Mouse (Mus musculus) adrenal gland, postnatal 36 days (tissue): ENCODE measurements around the gene Hnrnpl. TPM values are rescaled to one million over a fixed set of nuclear protein-coding genes. Genes with fewer than 3 reads are reported as not detected.

Source experiments
- DNase-seq, 2 experiments: peaks; one replicate each; pipeline ENCODE4 v3.0.0; 2021; ENCODE audit warnings: mixed read lengths in 1 of 2
- total RNA-seq, 2 experiments: library from RNA; stranded (reverse); gene quantifications; 2 replicates each; pipeline ENCODE4 v1.2.3; 2021

The Hnrnpl gene
- total RNA-seq, 2 experiments from 2014 or later = 415 to 420 TPM

DNA sequence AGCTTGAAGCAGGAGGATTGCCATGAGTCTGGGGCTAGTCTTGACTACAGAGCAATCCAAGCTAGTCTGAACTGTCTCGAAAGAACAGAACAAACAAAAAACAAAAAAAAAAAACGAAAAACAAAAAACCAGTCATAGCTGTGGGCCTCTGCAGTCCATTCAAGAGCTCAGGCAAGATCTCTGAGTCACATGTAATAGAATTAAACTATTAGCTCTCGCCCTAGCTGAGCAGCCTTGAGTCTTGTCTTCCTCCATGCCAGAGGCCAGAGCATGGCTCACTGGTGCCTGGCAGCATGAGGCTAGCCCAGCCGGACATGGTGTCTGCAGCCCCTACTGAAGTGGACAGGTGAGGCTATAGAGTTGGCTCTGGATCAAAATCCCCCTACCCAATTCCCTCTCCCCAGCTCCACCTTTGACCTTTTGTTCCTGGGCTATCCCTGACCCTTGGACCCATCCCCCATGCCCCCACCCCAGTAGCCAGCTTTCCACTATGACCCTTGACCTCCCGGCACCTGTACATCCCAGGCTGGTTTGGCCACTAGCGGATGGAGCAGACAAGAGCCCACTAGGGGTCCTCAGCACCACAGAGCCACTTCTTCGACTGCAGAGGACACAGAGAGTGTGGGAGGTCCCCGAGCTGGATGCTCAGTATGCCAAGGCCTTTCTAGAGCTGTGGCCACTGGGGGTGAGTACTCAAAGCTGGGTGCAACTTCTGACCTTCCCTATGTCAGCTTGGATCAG, 18.1 kb upstream of the Hnrnpl start:
- peak in 1 of 2 experiments; percentile 29 for DNase-seq

DNA sequence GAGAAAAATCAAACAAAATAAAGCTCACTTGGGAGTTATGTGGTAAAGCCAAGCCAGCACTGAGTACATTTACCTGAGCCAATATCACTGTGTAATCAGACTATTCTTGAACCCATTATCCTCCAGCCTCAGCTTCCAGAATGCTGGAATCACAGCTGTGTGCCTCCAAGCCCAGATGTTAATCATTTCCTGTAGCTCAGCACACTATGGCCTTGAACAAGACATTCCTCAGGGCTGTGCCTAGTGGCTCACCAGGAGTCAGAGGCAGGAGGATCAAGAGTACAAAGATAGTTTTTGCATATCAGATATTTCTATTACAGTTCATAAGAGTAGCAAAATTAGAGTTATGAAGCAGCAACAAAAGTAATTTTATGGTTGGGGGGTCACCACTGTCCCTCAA, 16.6 kb upstream of the Hnrnpl start:
- no peak for DNase-seq

DNA sequence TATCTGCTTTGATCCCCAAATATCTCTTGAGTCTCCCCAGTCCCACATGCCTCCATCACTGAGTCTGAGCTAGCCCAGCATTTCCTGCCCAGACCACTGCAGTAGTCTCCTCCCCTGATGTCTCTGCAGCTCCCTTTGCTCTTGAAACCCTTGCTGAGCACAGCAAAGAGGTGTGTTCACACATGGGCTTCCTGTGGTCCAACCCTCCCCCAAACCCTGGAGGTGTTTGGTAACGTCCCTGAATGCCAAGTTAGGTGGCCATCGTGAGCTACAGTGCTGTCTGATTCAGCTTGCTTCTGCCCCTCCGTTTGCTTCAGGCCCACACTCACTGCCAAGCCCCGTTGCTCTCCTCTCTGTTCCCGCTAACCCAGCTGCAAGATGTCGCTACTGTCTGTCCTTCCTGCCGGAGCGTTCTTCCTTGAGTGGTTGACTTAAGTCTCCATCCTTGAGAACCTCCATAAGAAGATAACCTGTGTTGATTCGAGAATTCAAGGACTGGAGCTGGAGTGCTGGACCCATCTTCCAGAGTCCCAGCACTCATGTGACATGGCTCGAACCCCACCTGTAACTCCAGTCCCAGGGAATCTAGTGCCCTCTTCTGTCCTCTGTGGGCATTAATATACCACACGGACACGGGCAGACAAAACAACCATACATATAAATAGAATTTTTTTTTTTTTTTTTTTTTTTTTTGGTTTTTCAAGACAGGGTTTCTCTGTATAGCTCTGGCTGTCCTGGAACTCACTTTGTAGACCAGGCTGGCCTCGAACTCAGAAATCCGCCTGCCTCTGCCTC, 15.8 kb upstream of the Hnrnpl start:
- DNase-seq = no peak

DNA sequence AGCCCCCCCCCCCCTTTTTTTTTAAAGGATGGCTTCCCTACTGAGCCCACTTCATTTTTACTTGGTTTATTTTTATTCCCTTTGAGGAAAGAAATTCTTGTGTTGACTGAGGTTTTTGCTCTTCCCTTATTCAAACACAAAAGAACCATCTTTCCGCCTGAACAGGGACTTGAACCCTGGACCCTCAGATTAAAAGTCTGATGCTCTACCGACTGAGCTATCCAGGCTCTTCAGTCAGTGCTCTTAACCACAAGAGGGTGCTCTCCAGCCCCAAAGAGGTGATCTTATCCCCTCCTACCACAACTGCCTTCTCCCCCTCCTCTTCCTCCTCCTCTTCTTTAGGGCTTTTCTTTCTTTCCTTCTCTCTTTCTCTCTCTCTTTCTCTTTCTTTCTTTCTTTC, 14.5 kb upstream of the Hnrnpl start:
- peak in 1 of 2 experiments; percentile 61 for DNase-seq

DNA sequence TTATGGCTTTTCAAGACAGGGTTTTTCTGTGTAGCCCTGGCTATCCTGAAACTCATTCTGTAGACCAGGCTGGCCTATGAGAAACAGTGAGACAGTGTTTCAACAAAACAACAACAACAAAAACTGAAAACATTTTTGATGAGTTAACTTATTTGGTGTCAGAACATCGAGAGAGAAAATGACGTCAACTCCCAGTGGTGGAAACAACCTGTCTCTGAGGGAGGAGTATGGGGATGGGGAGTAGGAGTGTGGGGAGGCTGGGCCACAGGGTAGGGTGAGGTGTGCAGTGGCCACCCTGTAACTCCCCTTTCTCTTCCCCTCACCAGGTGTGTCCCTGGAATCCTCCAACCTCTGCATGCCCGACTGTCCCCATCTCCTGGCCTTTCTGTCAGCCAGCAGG, 13.8 kb upstream of the Hnrnpl start:
- no peak for DNase-seq

DNA sequence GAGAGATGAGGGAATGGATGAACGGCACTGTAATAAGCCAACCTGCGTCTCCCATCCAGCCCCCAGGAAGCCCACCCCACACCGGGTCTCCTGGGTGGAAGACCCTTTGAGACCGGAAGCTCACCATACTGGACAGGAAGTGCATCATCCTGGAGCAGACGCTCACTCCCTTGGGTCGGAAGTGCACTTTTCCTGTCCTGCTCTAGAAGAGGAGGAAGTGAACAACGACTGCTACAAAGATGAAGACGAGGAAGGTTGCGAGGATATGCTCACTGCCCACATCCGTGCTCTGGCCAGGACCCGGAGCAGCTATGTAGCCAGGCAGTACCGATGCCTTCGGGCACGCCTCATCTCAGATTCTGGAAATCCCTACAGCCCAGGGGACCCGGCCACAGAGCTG, 12.5 kb upstream of the Hnrnpl start:
- no peak for DNase-seq

DNA sequence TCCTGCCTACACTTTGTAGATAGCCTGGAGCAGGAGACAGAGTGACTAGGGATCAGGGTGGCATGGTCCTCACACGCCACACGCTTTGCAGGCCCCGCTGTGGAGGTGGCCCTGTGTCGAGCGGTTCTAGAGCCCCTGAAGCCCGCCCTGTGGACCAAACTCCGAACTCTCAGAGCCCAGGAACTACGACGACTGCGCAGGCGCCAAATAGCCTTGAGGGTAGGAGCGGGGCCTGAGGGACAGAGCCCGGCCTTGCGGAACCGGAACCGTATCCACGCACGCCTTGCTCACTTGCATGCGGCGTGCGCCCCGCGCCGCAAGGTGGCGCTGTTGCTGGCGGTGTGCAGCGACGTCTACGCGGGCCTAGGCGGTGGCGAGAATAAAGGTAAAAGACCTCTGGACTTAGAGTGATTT, 11.8 kb upstream of the Hnrnpl start:
- peak; percentile 91 to 93 for DNase-seq

DNA sequence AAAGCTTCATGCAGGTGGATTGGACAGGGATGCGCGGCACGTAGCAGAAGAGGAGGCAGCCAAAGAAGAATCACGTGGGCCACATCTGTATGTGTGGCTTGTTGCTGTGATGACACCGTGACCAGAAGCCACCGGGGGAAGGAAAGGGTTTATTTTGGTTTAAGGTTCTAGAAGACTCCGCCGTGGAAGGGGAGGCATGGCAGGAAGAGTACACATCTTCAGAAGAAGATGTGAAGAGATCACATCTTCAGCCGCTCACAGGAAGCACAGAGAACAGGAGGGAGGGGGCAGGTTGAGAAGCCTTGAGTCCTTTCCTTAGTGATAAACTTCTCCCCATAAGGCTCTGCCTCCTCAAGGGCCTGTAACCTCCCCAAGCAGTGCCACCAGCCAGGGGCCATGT, 8.3 kb upstream of the Hnrnpl start:
- DNase-seq = no peak

DNA sequence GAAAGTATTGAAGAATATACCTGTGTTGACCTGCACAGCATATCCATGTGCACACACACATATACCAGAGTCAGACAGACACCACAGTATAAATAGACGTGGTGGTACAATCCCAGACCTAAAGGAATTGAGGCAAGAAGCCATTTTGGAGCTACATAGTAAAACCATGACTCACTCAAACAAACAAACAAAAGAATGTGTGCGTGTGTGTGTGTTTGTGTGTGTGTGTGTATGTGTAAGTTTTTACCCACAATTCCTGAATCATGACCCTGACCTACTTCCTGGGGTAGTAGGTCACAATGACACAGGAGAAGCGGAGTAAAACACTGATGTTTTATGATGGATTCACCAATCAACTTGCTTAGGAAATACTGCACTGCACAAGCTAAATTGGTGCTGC, 6.9 kb upstream of the Hnrnpl start:
- no peak for DNase-seq

DNA sequence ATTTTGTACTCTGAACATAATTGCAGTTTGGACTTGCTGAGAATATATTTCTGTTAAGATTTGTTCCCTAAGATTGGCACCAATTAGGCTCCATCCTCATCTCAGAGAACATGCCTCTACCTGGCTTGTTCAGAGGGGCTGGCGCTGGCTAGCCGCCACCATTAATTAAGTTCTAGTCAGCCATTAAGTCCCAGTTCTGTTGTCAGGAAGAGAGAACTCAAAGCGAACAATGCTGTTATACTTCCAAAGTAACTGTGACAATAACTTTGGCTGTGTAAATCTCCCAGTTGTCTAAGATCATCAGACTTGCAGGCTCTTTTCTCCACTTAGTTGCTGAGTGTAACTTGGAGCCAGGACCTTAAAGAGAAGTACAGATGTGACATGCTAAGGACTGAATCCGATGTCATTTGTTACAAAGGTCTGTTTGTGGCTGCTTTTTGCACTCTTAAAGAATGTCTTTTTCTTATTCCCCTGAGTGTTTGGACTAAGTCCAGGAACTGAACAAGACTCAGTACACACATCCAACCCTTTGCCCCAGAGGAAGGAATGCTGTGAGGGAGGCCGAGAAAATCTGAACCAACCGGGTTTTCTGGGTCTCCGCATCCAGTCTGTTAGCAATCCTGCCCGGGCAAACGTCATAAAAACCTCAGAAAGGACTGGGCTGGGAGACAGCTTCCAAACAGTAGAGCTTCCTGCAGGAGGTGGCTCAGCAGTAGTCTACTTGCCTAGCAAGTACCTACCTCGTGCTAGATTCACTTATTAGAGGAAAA, 6.3 kb upstream of the Hnrnpl start:
- DNase-seq = no peak

DNA sequence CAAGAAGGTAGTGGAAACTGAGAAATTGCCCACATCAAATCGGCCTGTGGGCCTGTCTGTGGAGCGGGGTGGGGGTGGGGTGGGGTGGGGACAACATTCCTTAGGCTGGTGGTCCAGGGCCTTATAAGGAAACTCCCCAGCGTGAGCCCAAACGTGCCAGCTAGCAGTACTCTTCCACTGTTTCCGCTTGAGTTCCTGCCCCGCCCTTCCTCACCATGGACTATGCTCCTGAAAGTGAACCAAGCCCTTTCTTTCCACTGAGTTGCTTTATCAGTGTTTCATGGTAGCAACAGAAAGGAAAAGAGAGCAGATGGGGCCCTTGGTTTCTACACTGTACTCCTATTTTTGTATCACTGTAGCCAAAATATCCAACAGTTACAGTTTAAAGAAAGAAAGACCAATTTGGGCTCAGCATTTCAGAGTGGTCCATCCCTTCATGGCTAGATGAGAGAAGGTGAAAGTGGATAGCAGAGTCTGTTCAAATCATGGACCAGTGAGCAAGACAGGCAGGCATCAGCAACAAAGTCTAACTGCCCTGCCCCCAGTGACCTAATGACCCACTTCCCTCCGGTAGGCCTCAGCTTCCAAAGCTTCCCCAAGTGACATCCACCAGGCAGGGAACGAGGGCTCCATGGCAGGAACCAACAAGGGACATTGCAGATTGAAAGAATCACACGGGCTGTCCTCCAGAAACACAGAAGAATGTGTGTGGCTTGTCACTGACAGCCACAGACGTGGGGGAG, 5.3 kb upstream of the Hnrnpl start:
- DNase-seq = no peak

DNA sequence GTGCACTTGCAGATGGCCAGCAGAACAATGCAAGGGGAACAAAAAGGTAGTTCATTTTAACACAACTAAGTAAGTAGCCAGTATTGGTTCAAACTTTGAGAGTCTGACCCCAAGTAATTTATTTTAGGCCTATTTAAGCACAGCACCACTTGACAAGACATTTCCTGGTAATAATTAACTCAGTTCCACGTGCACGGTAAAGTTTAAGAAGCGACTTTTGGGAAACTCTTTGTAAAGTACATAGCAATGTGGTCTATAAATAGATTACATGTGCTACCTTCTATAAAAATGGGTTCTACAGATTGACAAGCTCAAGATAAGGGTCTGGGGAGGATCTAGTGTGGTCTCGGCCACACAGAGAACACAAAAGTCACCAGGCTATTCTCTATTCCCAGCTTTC, 4.6 kb upstream of the Hnrnpl start:
- DNase-seq = no peak

DNA sequence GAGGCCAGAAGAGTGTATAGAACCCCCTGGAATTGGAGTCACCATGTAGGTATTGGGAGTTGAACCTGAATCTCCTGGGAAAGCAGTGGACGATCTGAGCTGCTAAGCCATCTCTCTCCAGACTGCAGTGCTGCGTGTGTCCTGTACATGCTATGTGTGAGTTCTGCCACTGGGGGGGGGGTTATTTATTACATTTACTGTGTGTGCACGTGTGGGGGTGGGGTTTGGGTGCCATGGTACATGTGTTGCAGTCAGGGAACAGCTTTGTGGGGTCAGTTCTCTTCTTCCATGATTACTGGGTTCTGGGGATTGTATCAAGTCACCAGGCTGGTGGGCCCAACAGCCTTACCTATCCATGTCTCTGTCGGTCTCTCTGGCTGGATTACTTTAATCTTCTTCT, 1.5 kb upstream of the Hnrnpl start:
- no peak for DNase-seq

DNA sequence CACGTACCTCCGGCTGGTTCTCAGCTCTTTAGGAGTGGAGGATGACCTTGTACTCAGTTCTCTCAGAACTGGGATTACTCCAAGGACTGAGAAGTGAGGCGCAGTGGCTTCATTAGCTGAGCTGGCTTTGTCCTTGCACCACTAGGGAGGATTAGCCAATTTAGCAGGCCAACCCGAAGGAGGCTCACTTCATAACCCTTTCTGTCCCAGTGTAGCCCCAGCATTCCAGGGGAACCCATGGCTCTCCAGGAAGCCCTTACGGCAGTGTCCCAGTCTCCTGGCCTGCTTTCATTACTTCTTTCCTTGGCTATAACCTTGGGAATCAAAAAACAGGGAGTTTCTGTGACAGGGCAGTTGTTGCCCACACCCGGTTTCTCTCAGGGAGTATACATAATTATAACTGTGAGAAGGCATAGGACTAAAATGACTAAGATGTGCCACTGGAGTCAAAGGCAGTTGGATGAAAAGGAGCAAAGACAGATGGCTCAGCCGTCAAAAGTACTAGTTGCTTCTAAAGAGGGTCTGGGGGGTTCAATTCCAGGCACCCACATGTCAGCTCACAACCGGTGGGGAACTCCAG, 610 bp upstream of the Hnrnpl start:
- DNase-seq = peak; percentile 69 to 75

DNA sequence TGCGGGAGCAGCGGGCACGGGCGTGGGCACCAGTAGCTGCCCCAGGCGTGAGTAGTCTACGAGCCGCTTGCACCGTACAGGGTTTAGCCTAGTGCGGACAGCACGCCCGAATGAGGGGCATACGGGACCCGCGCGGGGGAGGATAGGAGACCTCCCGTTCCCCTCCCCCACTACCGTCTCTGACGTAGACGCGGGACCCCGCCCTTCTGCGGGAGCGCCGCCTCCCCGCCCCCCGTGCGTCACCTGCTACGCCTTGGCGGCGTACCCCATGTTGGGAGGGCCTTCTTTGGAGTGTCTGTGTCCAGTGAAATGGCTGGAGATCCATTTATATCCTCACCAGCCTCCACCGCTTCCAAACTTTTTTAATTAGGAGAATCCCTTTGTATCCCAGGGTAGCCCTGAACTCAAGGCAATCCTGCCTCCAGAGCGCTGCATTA, 634 bp downstream of the Hnrnpl start:
- peak; percentile 97 to 99 for DNase-seq

DNA sequence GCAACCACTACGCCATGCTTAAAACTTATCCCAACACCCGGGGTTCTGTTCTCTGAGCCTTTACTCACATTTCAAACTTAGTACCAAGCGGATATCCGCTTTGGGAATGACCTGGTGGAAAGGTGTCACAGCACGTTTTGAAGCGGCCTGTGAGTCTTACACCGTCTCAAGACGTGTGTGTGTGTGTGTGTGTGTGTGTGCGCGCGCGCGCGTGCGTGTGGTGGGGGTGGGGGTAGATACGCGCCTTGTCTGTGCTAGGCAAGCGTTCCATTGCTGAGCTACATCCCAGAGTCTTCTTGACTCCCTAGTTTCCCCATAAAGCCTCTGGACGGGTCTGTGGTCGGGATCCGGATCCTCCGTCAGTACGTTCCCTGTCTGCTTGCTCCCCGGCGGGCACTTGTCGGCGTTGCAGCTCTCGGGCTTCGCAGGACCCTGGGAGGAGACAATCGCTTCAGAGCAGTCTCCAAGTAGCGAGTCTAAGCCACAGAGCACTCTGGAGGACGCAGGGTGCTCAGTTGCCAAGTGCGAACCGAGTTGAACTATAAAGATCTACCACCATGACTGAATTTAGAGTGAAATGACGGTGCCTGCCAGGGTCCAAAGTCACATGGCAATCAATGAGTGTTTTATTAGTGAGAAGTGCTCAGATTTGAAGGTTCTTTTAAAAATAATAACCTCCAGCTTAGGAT, 1.2 kb downstream of the Hnrnpl start:
- peak; percentile 74 to 79 for DNase-seq

DNA sequence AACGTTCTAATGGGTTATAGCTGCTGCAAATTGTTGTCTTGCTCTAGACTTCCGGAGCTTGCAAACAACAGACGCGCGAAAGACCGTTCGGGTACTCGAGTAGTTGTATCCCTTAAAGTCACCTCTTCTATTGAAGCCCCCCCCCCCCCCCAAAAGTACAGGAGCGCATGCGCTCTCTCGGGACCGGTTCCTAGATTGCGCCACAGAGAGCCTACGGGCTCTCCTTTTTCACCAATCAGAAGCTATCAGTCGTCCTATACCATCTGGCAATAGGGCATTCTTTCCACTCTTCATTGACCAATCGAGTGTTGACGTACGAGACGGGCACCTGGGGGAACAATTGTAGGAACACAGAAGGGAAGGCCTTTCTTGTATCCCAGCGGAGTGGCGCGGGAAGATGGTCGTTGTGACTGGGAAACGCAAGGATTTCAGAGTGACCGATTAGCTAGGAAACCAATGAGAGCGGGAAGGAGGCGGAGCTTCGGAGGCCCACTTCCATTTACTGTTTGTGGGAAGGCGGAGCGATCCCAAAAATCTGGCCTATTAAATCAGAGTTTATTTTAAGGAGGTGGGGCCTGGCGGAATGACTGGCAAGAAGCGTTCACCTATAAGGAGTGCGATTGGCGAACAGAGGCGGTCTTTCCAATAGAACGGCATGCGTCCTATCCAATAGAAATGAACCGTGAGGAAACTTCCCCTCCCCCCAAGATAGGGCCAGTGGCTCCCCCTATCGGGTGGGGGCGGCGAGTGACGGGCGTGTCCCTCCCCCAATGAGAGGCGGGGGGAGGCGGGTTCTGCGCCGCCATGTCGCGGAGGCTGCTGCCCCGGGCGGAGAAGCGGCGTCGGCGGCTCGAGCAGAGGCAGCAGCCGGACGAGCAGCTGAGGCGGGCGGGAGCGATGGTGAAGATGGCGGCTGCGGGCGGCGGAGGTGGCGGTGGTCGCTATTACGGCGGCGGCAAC, 2.0 kb downstream of the Hnrnpl start:
- DNase-seq = peak; percentile 98 to 99

DNA sequence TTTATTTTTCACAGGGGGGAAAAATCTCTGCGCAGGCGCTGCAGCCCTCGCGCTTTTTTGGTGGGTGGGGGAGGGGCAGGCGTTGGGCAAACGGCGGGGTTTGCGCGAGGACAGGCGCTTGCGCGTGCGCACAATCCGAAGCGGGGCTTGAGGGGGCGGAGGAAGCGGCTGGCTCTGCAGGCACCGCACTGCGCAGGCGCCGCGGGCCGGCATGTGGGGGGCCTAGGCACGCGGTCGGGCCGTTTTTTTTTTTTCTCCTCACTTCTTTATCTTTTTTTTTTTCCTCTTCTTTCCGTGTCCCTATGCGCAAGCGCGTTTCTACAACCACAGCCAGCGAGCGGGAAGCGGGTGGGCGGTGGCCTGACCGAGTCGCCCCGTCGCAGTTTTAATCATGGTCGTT, 2.9 kb downstream of the Hnrnpl start:
- DNase-seq = peak; percentile 95 to 97

DNA sequence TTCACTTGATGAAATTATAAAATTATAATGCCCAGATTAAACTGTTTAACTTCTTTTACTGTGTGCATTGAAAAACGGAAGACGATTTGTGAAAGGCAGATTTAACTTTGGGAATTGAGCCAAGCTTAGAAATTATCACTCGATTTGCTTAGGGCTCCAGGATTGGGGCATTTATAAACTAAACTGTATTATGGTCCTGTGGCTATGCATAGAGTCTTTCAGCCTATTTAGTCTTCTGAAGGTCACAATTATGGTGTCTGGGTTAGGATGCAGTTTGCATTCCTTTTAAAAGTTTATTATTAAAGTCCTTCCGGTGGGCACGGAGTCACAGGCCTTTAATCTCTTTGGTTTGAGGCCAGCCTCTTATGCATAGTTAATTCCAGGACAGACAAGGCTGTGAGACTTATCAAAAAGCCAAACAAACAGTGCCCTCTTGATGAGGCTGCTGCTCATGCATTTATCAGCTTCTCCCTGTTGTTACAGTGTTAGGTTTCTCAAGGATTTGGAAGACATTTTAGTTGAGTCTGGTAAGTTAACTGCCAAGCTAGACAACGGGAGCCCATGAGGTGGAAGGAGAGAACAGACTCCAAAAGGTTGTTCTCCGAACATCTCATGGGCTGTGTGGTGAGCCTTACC, 3.4 kb downstream of the Hnrnpl start:
- no peak for DNase-seq
